Mouse (Mus musculus): ENCODE results near the gene Tinag. TPM values are rescaled to one million over a fixed set of nuclear protein-coding genes. Genes with fewer than 3 reads are reported as not detected.

The Tinag gene
- total and polyA plus RNA-seq, 3 experiments: not detected

- no peaks in the 10 kb centered on the region for H3K27me3 ChIP-seq (ENCODE audit: control insufficient read depth in 1 of 2, insufficient read depth in 2 of 2, low read length in 2 of 2)
- no peaks in the 10 kb centered on the region for H3K79me2 ChIP-seq (ENCODE audit: control insufficient read depth, insufficient read depth, low read length, poor library complexity)
- no peaks in the 10 kb centered on the region for H3K36me3 ChIP-seq (ENCODE audit: control insufficient read depth in 1 of 2, insufficient read depth in 2 of 2, low read length in 2 of 2)
- H3K9me3 ChIP-seq (replicated peaks; ENCODE audit: insufficient read depth, low read length): no peaks in the 10 kb centered on the region
- DNase-seq (ENCODE audit: low read depth, low spot score): no peak
- H3K4me1 ChIP-seq (ENCODE audit: control insufficient read depth in 1 of 2, insufficient read depth in 2 of 2, low read length in 2 of 2): no peaks in the 10 kb centered on the region
- H3K9ac ChIP-seq (ENCODE audit: control insufficient read depth, low read depth, low read length, poor library complexity, severe bottlenecking): no peak overlapping the region
- H3K4me3 ChIP-seq (ENCODE audit: control insufficient read depth in 1 of 2, insufficient read depth in 1 of 2, low read depth in 2 of 2, low read length in 2 of 2): no peak overlapping the region
- TF ChIP-seq RCOR1 (IDR thresholded peaks at IDR 0.05; ENCODE audit: low read depth, low read length): no peak
- no peak for TF ChIP-seq GATA1 (IDR thresholded peaks at IDR 0.05; ENCODE audit: low read depth, low read length)
- TF ChIP-seq ZC3H11A (IDR thresholded peaks at IDR 0.05; ENCODE audit: low read depth, low read length): no peak
- TF ChIP-seq MYC (IDR thresholded peaks at IDR 0.05; ENCODE audit: low read depth, low read length): no peak
- TF ChIP-seq SIN3A (IDR thresholded peaks at IDR 0.05; ENCODE audit: low read length): no peak
- no peak for TF ChIP-seq USF1 (IDR thresholded peaks at IDR 0.05; ENCODE audit: low read depth, low read length)
- TF ChIP-seq ZKSCAN1 (IDR thresholded peaks at IDR 0.05; ENCODE audit: low read depth, low read length): no peak
- no peak overlapping the region for H3K27ac ChIP-seq (ENCODE audit: control insufficient read depth, low read depth, low read length)
These were observed 4.1 kb upstream of the Tinag start for GRCm38 (mm10) chr9:77049669-77050068.

GRCm38 (mm10) chr9:77046067-77046715 is 597 bp upstream of the Tinag start:
- Histone ChIP-seq H3K9me3 (replicated peaks; ENCODE audit: insufficient read depth, low read length) (no peaks in the 10 kb centered on the region), H3K4me3 (ENCODE audit: control insufficient read depth in 1 of 2, insufficient read depth in 1 of 2, low read depth in 2 of 2, low read length in 2 of 2) (no peak overlapping the region), H3K27me3 (ENCODE audit: control insufficient read depth in 1 of 2, insufficient read depth in 2 of 2, low read length in 2 of 2) (no peaks in the 10 kb centered on the region), H3K4me1 (ENCODE audit: control insufficient read depth in 1 of 2, insufficient read depth in 2 of 2, low read length in 2 of 2) (no peaks in the 10 kb centered on the region), H3K36me3 (ENCODE audit: control insufficient read depth in 1 of 2, insufficient read depth in 2 of 2, low read length in 2 of 2) (no peaks in the 10 kb centered on the region), H3K9ac (ENCODE audit: control insufficient read depth, low read depth, low read length, poor library complexity, severe bottlenecking) (no peak overlapping the region), H3K27ac (ENCODE audit: control insufficient read depth, low read depth, low read length) (no peak overlapping the region), H3K79me2 (ENCODE audit: control insufficient read depth, insufficient read depth, low read length, poor library complexity) (no peaks in the 10 kb centered on the region)
- TF ChIP-seq TBP (IDR thresholded peaks at IDR 0.05; ENCODE audit: low read depth, low read length) (no peak), MAZ (IDR thresholded peaks at IDR 0.05; ENCODE audit: low read depth, low read length) (no peak), ZC3H11A (IDR thresholded peaks at IDR 0.05; ENCODE audit: low read depth, low read length) (no peak)
- DNase-seq (ENCODE audit: low read depth, low spot score): no peak

DNA sequence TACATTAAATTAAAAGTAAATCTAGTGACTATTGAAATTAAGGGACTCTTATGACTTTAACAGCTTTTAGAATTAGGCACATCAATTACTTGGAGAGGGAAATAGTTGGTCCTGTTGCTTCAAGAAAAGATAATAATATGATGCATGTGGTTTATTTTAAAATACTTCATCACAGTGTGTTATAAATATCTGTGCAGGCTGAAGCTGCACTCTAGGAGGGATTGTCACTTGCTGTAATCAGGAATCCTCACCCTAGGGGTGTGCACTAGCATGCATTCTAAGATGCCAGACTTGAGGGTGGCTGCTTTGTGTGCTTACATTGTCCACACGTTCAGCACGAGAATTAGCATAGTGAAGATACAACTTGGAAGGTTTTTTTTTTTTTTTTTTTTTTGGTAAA is 10.2 kb downstream of the Tinag start:
- no peaks in the 10 kb centered on the region for H3K4me1 ChIP-seq (ENCODE audit: control insufficient read depth in 1 of 2, insufficient read depth in 2 of 2, low read length in 2 of 2)
- no peak overlapping the region for H3K4me3 ChIP-seq (ENCODE audit: control insufficient read depth in 1 of 2, insufficient read depth in 1 of 2, low read depth in 2 of 2, low read length in 2 of 2)
- H3K79me2 ChIP-seq (ENCODE audit: control insufficient read depth, insufficient read depth, low read length, poor library complexity): no peaks in the 10 kb centered on the region
- no peak overlapping the region for H3K9ac ChIP-seq (ENCODE audit: control insufficient read depth, low read depth, low read length, poor library complexity, severe bottlenecking)
- H3K27ac ChIP-seq (ENCODE audit: control insufficient read depth, low read depth, low read length): no peak overlapping the region
- TF ChIP-seq POLR2A (IDR thresholded peaks at IDR 0.05; ENCODE audit: control insufficient read depth in 1 of 2, insufficient read depth in 1 of 2, low read depth in 1 of 2, low read length in 2 of 2, poor library complexity in 1 of 2) (no peak), MAX (IDR thresholded peaks at IDR 0.05; ENCODE audit: low read length) (no peak), ZC3H11A (IDR thresholded peaks at IDR 0.05; ENCODE audit: low read depth, low read length) (no peak), MXI1 (IDR thresholded peaks at IDR 0.05; ENCODE audit: low read depth, low read length) (no peak), TCF12 (IDR thresholded peaks at IDR 0.05; ENCODE audit: low read depth, low read length) (no peak), RCOR1 (IDR thresholded peaks at IDR 0.05; ENCODE audit: low read depth, low read length) (no peak), EP300 (IDR thresholded peaks at IDR 0.05; ENCODE audit: low read depth in 1 of 2, low read length in 2 of 2) (no peak), CTCF (IDR thresholded peaks at IDR 0.05 in 2 of 3, conservative IDR thresholded peaks at IDR 0.05 in 1 of 3; ENCODE audit: control insufficient read depth in 1 of 3, insufficient read depth in 1 of 3, low read depth in 2 of 3, low read length in 3 of 3, poor library complexity in 1 of 3, severe bottlenecking in 1 of 3) (no peak), POLR2AphosphoS5 (IDR thresholded peaks at IDR 0.05; ENCODE audit: borderline replicate concordance, low read depth, low read length) (no peak), TBP (IDR thresholded peaks at IDR 0.05; ENCODE audit: low read depth, low read length) (no peak), ZMIZ1 (IDR thresholded peaks at IDR 0.05; ENCODE audit: low read depth, low read length) (no peak), ZKSCAN1 (IDR thresholded peaks at IDR 0.05; ENCODE audit: low read depth, low read length) (no peak), MYC (IDR thresholded peaks at IDR 0.05; ENCODE audit: low read depth, low read length) (no peak), MAZ (IDR thresholded peaks at IDR 0.05; ENCODE audit: low read depth, low read length) (no peak), CHD1 (IDR thresholded peaks at IDR 0.05; ENCODE audit: low read depth, low read length) (no peak), MEF2A (IDR thresholded peaks at IDR 0.05; ENCODE audit: extremely low read depth, insufficient replicate concordance, low read depth, low read length, poor library complexity, severe bottlenecking) (no peak), USF1 (IDR thresholded peaks at IDR 0.05; ENCODE audit: low read depth, low read length) (no peak), TAL1 (IDR thresholded peaks at IDR 0.05; ENCODE audit: low read length) (no peak)
- no peaks in the 10 kb centered on the region for H3K9me3 ChIP-seq (replicated peaks; ENCODE audit: insufficient read depth, low read length)
- no peak for DNase-seq (ENCODE audit: low read depth, low spot score)
- H3K36me3 ChIP-seq (ENCODE audit: control insufficient read depth in 1 of 2, insufficient read depth in 2 of 2, low read length in 2 of 2): no peaks in the 10 kb centered on the region
- H3K27me3 ChIP-seq (ENCODE audit: control insufficient read depth in 1 of 2, insufficient read depth in 2 of 2, low read length in 2 of 2): no peaks in the 10 kb centered on the region
